Mouse (Mus musculus) cortical plate, adult 2 months (tissue): ENCODE data around the gene Shtn1. TPM values are rescaled to one million over a fixed set of nuclear protein-coding genes. Genes with fewer than 3 reads are reported as not detected.

Source experiments
- H3K27ac ChIP-seq: fragments of 200-500 bp; 2 replicates; pipeline ENCODE4 v1.5.1; 2012; ENCODE audit warnings: low read length, control low read depth, inconsistent platforms; ENCODE audit not compliant: insufficient read depth
- H3K4me1 ChIP-seq: fragments of 200-500 bp; 2 replicates; pipeline ENCODE4 v1.6.1; 2011; ENCODE audit warnings: low read length; ENCODE audit not compliant: control insufficient read depth, insufficient read depth
- H3K4me3 ChIP-seq: fragments of 200-500 bp; 2 replicates; pipeline ENCODE4 v1.5.1; 2011; ENCODE audit warnings: mild to moderate bottlenecking, low read length, control low read depth; ENCODE audit not compliant: insufficient read depth
- CTCF ChIP-seq: fragments of 200-500 bp; IDR thresholded peaks from 2 replicates; pipeline ENCODE4 v1.5.1; 2011; ENCODE audit warnings: mild to moderate bottlenecking, control low read depth, low read length; ENCODE audit not compliant: insufficient read depth; ENCODE audit errors: extremely low read depth
- POLR2A ChIP-seq: fragments of 200-500 bp; IDR thresholded peaks from 2 replicates; pipeline ENCODE4 v1.6.1; 2011; ENCODE audit warnings: mild to moderate bottlenecking, low read length, control low read depth; ENCODE audit not compliant: insufficient read depth; ENCODE audit errors: extremely low read depth
- polyA plus RNA-seq: library from polyadenylated mRNA; depleted of rRNA; stranded (reverse); fragments of >200 nt; gene quantifications from 2 replicates; pipeline ENCODE4 v1.2.3, GENCODE M21; 2012

Shtn1 gene
- polyA plus RNA-seq, 1 experiment, result 23.0 TPM

DNA sequence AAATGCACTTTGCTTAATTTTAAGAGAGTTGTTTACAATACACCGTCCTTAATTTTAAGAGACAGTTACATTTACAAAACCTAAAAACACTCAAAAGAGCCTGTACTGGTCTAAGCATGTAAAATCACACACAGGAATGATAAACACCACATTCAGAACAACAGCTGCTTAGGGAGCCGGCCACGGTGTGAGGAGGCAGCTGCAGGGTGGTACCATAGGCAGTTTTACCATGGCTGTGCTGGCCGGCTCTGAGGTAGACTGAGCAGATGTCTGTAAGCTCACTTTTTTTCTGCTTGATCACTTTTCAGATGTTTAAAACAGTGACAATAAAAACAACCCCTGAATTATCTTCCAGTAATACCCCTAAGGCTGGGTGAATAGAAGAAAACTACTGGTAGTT, 42.7 kb downstream of the Shtn1 start:
- no peaks in the 10 kb centered on the region; the same call in 1 of the 2 replicates for H3K4me1 ChIP-seq
- TF ChIP-seq CTCF, result no peak
- no peak for TF ChIP-seq POLR2A
- H3K4me3 ChIP-seq, result no peak overlapping the region
- H3K27ac ChIP-seq, result no peak overlapping the region

GRCm38 (mm10) chr19:59030221-59030620, 45.7 kb downstream of the Shtn1 start:
- Histone ChIP-seq H3K27ac (no peak overlapping the region), H3K4me3 (no peak overlapping the region), H3K4me1 (no peaks in the 10 kb centered on the region)
- no peak for TF ChIP-seq CTCF
- TF ChIP-seq POLR2A, result no peak

DNA sequence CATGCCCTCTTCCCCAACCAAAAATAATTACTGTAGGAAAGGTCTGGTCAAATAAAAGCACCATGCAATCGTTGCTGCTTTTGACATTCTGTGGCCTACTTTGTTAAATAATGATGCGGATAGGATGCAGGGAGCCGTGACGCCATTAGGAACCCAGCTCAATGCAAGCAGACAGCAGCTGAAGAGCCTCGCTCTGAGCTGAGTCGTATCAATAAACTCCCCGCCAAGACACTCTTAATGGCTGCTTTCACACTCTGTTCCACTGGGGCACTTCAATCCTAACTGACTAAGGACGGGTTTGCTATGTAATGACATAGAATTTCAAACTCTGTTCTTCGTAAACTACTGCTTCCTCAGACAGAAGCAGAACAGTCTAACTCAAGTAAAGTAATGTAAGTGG, 46.9 kb downstream of the Shtn1 start:
- TF ChIP-seq POLR2A, result no peak
- no peak for TF ChIP-seq CTCF
- no peaks in the 10 kb centered on the region for H3K4me1 ChIP-seq

GRCm38 (mm10) chr19:59028130-59028529, 47.8 kb downstream of the Shtn1 start:
- TF ChIP-seq POLR2A (no peak), CTCF (no peak)
- Histone ChIP-seq H3K27ac (no peak overlapping the region), H3K4me3 (no peak overlapping the region), H3K4me1 (no peaks in the 10 kb centered on the region)

More for the DNA sequence above, 46.9 kb downstream of the Shtn1 start:
- no peak overlapping the region for H3K27ac ChIP-seq
- no peak overlapping the region for H3K4me3 ChIP-seq

DNA sequence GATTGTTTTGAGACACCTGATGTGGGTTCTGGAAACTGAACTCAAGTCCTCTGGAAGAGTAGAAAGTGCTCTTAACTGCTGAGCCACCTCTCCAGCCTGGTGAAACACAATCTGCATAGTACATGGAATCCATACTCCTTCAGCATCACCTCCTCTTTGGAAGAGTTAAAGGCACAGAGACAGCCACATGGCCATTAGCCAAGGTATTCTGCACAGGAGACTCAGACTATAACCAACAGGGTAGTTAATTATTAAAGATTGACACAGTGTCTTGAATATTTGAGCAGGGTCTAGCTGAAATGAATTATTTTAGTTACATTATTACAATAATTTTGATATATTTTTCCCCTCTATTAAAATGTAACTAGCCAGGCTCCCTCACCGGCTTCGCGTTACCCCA, 52.0 kb downstream of the Shtn1 start:
- no peaks in the 10 kb centered on the region for H3K4me1 ChIP-seq
- no peak overlapping the region for H3K4me3 ChIP-seq
- TF ChIP-seq POLR2A, result no peak
- no peak for TF ChIP-seq CTCF
- no peak overlapping the region for H3K27ac ChIP-seq

DNA sequence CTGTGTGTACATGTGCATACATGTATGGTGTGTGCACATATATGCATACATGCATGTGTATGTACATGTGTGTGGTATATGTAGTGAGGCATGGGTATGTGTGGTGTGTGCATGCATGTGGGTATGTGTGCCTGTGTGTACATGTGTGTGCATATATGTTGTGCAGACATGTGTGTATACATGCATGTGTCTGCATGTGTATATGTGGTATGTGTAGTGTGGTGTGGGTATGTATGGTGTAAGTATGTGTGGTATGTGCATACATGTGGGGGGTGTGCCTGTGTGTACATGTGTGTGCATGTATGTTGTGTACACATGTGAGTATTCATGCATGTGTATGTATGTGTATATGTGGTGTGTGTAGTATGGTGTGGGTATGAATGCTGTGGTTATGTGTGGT, 54.3 kb downstream of the Shtn1 start:
- Histone ChIP-seq H3K4me1 (no peaks in the 10 kb centered on the region), H3K4me3 (no peak overlapping the region), H3K27ac (no peak overlapping the region)
- no peak for TF ChIP-seq POLR2A
- no peak for TF ChIP-seq CTCF

DNA sequence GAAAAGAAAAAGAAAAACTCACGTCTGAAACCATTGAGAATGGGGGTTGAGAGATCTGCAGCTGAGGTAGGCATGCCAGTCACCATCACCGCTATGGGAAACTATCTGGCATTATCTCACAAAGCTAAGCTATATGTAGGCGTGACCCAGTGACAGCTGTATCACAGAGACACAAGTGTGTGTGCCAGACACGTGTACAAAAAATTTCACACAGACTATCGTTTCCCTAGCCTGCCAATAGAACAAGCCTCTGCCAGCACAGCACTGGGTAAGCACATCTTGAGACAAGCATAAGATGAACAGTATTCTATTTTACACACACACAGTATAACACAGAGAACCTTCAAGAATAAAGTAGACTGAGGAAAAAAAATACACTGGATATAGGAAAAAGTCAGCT, 65.1 kb downstream of the Shtn1 start:
- no peak overlapping the region for H3K4me3 ChIP-seq
- TF ChIP-seq CTCF (no peak), POLR2A (no peak)
- H3K4me1 ChIP-seq, result no peaks in the 10 kb centered on the region
- no peak overlapping the region for H3K27ac ChIP-seq

DNA sequence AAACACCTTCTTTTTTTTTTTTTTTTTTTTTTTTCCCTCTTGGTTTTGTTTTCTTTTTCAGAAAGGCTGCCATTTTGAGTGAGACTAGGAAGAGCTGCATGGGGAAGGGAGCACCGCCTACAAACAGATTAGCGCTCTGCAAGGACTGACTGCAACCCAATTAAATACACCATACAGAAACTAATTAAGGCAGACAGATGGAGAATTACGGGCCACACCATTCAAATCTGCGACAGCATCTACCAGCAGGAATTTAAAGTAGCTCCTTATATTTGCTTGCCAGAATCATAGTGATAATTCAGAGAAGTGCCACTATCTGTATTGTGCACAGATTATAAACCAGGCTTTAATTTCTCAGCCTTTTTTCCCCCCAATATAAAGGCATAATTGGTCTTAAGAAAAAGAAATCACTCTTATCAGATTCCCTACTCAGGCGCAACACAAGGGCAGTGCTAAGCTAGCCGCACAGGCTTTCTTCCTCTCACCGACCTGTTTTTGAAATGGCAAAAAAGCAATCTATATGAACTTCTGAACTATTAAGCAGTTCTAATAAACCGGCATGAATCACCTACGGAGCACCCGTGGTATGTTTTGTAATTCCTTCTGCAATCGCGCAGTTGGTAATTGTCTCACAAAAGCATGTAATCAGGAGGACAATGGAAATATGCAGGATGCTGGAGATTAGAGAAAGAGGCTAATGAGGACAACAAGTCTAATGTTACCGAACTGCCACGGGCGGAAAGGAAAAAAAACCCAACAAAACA, 69.1 kb downstream of the Shtn1 start:
- no peaks in the 10 kb centered on the region for H3K4me1 ChIP-seq
- no peak overlapping the region for H3K4me3 ChIP-seq
- TF ChIP-seq CTCF (no peak), POLR2A (no peak)
- no peak overlapping the region for H3K27ac ChIP-seq

DNA sequence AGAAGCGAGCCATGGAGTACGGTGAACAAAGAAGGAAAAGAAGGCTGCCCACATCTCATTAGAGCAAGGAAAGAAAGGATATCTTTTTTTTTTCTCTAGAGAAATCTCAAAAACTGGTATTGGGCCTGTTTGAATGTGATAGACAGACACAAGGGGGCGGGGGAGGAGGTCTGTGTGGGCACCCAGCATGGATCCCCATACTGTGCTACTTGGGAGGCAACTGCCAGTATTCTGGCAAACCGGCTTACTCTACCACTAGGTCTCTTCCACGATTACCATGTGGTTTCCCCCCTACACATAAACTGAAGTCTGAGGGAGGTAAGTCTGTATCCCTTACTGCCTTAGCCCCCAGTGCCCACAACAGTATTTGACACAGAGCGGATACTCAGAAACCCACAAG, 73.1 kb downstream of the Shtn1 start:
- no peaks in the 10 kb centered on the region for H3K4me1 ChIP-seq
- TF ChIP-seq POLR2A (no peak), CTCF (no peak)
- H3K4me3 ChIP-seq, result no peak overlapping the region
- H3K27ac ChIP-seq, result no peak overlapping the region

DNA sequence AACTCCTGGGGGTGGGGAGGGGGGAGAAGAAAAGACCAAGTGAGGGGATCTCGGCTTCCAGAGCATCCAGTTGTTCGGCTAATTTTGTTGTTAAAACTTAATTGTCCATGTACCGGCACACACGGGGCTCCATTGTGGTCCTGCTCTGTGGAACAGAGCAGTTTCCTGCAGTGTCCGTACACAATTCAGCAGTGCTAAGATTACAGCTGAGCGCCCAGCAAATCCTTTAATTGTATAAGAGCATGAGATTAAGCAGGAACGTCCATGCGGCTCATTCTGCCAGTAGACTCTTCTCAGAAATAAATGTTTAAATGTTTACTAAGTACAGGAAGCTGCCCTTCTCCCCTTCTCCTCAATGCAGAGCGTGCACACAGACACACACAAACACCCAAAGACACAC, 94.3 kb downstream of the Shtn1 start:
- H3K4me3 ChIP-seq, result no peak overlapping the region
- TF ChIP-seq POLR2A (no peak), CTCF (no peak)
- no peak overlapping the region for H3K27ac ChIP-seq
- H3K4me1 ChIP-seq, result no peaks in the 10 kb centered on the region; the same call in 1 of the 2 replicates
